Mouse (Mus musculus): ENCODE data around the gene Stom.

DNA sequence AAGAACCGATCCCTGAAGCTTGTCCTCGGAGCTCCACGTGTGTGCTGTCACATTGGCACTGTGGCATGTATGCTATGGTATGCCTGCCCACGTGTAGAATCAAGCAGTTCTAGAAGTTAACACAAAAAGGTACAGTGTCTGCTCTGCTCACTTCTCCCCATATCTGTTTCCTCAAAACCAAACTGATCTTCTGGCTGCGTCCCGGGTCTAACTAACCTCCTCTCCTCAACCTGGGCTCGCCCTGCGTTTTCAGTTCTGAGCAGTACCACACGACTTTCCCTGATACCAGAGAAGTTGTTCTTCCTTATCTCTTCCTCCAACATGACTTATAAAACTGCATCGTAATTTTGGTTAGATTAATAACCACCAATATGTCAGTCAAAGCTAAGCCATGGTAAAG is 9.2 kb downstream of the Stom start:
- TF ChIP-seq CTCF (IDR thresholded peaks at IDR 0.05; ENCODE audit: low read depth, low read length), result no peak
- TF ChIP-seq POLR2A (IDR thresholded peaks at IDR 0.05; ENCODE audit: borderline replicate concordance, low read depth, low read length), result no peak

Measured in bone marrow macrophage, adult 2 months (primary cell).